Mouse (Mus musculus): ENCODE measurements around the gene Rtca. TPM values are rescaled to one million over a fixed set of nuclear protein-coding genes. Genes with fewer than 3 reads are reported as not detected.

Gene Rtca
- 113 and 115 TPM in 2 replicates for polyA plus RNA-seq (2014; fragmentation: Nextera tagmentation; extraction: Ambion mirVana)

- peak; percentile 99 for DNase-seq (ENCODE audit: low spot score)
- peak within 1 kb of the TSS; percentile 98 for H3K4me3 ChIP-seq (replicated peaks; ENCODE audit: low read length)
- peak within 1 kb of the TSS; percentile 88 for H3K4me2 ChIP-seq (replicated peaks)
- H3K27ac ChIP-seq = peak within 1 kb of the TSS; percentile 84
- no peaks in the 10 kb centered on the region for H3K27me3 ChIP-seq (ENCODE audit: control insufficient read depth, insufficient read depth, low read length)
- no peaks in the 10 kb centered on the region for H3K9me3 ChIP-seq (ENCODE audit: control insufficient read depth, low read length)
- H3K36me3 ChIP-seq (replicated peaks; ENCODE audit: control insufficient read depth, insufficient read depth) = peaks cover 35% of the 10 kb centered on the region
- peak within 1 kb of the TSS; percentile 95 for H3K9ac ChIP-seq
- peak; percentile 95 for ATAC-seq (ENCODE audit: low FRiP score)
- WGBS = 1% methylated on average over 31 of the region's 44 CpGs
- H3K4me1 ChIP-seq (replicated peaks; ENCODE audit: control insufficient read depth, insufficient read depth, low read length) = peaks cover 12% of the 10 kb centered on the region
These were observed at the start of gene Rtca for GRCm38 (mm10) chr3:116507772-116508351. TSS of gene Rtca (minus strand) at chr3:116508208.

- H3K27ac ChIP-seq = no peak overlapping the region
- DNase-seq (ENCODE audit: low spot score) = no peak
- H3K4me3 ChIP-seq (replicated peaks; ENCODE audit: low read length) = no peak overlapping the region
- H3K4me1 ChIP-seq (replicated peaks; ENCODE audit: control insufficient read depth, insufficient read depth, low read length) = no peaks in the 10 kb centered on the region
- no peak overlapping the region for H3K9ac ChIP-seq
- no peaks in the 10 kb centered on the region for H3K27me3 ChIP-seq (ENCODE audit: control insufficient read depth, insufficient read depth, low read length)
- no peak for ATAC-seq (ENCODE audit: low FRiP score)
- no peak overlapping the region for H3K4me2 ChIP-seq (replicated peaks)
- peaks cover 29% of the 10 kb centered on the region for H3K36me3 ChIP-seq (replicated peaks; ENCODE audit: control insufficient read depth, insufficient read depth)
- H3K9me3 ChIP-seq (ENCODE audit: control insufficient read depth, low read length) = no peaks in the 10 kb centered on the region
- WGBS = 95% methylated on average over 5 of the region's 5 CpGs
These were observed 43.4 kb upstream of the Rtca start for GRCm38 (mm10) chr3:116551362-116551761.

DNA sequence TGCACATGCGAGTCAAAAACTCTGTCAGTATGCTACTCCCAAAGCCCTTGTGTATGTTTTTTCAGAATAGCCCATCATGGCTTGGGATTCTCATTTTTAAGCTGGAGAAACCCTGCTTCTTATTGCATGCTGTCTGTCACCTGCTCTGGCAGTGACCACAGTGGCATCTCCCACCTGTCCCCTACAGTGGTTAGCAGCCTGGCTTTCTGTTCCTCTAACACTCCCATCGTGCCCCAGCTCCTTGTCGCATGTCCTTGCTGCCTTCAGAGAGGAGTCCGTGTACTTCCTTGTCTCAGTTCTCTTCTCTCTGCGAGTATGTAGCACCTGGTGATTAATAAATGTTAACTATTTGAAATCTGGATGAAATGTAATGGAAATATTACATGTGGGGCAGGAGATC is 39.4 kb upstream of the Rtca start:
- DNase-seq (ENCODE audit: low spot score) (no peak), ATAC-seq (ENCODE audit: low FRiP score) (no peak)
- H3K4me2 ChIP-seq (replicated peaks) = no peak overlapping the region
- H3K36me3 ChIP-seq (replicated peaks; ENCODE audit: control insufficient read depth, insufficient read depth) = peaks cover 63% of the 10 kb centered on the region
- no peak overlapping the region for H3K9ac ChIP-seq
- WGBS = 94% methylated on average over 5 of the region's 5 CpGs
- no peaks in the 10 kb centered on the region for H3K4me1 ChIP-seq (replicated peaks; ENCODE audit: control insufficient read depth, insufficient read depth, low read length)
- H3K27ac ChIP-seq = no peak overlapping the region
- H3K9me3 ChIP-seq (ENCODE audit: control insufficient read depth, low read length) = no peaks in the 10 kb centered on the region
- H3K4me3 ChIP-seq (replicated peaks; ENCODE audit: low read length) = no peak overlapping the region
- no peaks in the 10 kb centered on the region for H3K27me3 ChIP-seq (ENCODE audit: control insufficient read depth, insufficient read depth, low read length)

- H3K9ac ChIP-seq = no peak overlapping the region
- peaks cover 75% of the 10 kb centered on the region for H3K36me3 ChIP-seq (replicated peaks; ENCODE audit: control insufficient read depth, insufficient read depth)
- no peak overlapping the region for H3K4me2 ChIP-seq (replicated peaks)
- no peaks in the 10 kb centered on the region for H3K27me3 ChIP-seq (ENCODE audit: control insufficient read depth, insufficient read depth, low read length)
- 87% methylated on average over 3 of the region's 3 CpGs for WGBS
- H3K9me3 ChIP-seq (ENCODE audit: control insufficient read depth, low read length) = no peaks in the 10 kb centered on the region
- no peak for DNase-seq (ENCODE audit: low spot score)
- ATAC-seq (ENCODE audit: low FRiP score) = no peak
- H3K27ac ChIP-seq = no peak overlapping the region
- no peaks in the 10 kb centered on the region for H3K4me1 ChIP-seq (replicated peaks; ENCODE audit: control insufficient read depth, insufficient read depth, low read length)
- H3K4me3 ChIP-seq (replicated peaks; ENCODE audit: low read length) = no peak overlapping the region
These were observed 34.5 kb upstream of the Rtca start for GRCm38 (mm10) chr3:116542532-116542931.

DNA sequence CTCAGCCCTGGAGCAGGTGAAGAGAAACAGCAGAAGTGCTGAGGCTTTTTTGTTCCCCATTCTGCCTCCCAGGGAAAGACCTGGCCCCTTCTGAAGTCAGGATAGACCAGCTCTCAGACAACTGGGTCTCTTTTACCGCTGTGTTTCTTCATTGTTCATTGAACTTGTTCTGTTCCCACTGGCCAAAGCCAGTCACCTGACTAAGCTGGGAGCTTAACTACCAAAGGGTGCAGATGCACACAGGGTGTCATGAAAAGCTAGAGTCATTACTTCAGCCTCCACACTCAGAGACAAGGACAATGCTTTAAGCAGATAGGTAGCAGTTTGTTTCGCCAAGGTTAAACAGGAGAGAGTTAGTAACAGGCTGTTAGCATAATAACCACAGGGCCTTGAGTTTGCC is 34.1 kb upstream of the Rtca start:
- Histone ChIP-seq H3K4me2 (replicated peaks) (no peak overlapping the region), H3K9me3 (ENCODE audit: control insufficient read depth, low read length) (no peaks in the 10 kb centered on the region), H3K4me1 (replicated peaks; ENCODE audit: control insufficient read depth, insufficient read depth, low read length) (no peaks in the 10 kb centered on the region), H3K36me3 (replicated peaks; ENCODE audit: control insufficient read depth, insufficient read depth) (peaks cover 70% of the 10 kb centered on the region), H3K9ac (no peak overlapping the region), H3K4me3 (replicated peaks; ENCODE audit: low read length) (no peak overlapping the region), H3K27me3 (ENCODE audit: control insufficient read depth, insufficient read depth, low read length) (no peaks in the 10 kb centered on the region), H3K27ac (no peak overlapping the region)
- WGBS = 84% methylated on average over 2 of the region's 2 CpGs
- no peak for DNase-seq (ENCODE audit: low spot score)
- no peak for ATAC-seq (ENCODE audit: low FRiP score)

DNA sequence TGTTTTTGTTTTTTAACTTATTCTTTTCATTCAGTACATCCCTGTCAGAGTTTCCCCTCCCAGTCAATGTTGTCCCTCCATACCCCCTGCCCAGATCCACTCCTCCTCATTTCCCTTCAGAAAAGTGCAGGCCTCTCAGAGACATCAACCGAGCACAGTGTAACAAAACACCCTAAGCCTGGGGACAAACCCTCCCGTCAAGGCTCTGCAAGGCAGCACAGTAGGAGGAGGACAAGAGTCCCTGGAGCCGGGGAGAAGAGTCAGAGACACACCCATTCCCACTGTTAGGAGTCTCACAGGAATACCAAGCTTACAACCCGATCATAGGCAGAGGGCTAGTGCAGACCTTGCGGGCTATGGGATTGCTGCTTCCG is 29.2 kb upstream of the Rtca start:
- Histone ChIP-seq H3K9ac (no peak overlapping the region), H3K4me1 (replicated peaks; ENCODE audit: control insufficient read depth, insufficient read depth, low read length) (no peaks in the 10 kb centered on the region), H3K27me3 (ENCODE audit: control insufficient read depth, insufficient read depth, low read length) (no peaks in the 10 kb centered on the region), H3K4me2 (replicated peaks) (no peak overlapping the region), H3K36me3 (replicated peaks; ENCODE audit: control insufficient read depth, insufficient read depth) (peaks cover 58% of the 10 kb centered on the region), H3K4me3 (replicated peaks; ENCODE audit: low read length) (no peak overlapping the region), H3K27ac (no peak overlapping the region), H3K9me3 (ENCODE audit: control insufficient read depth, low read length) (no peaks in the 10 kb centered on the region)
- 37% methylated on average over 6 of the region's 6 CpGs for WGBS
- no peak for ATAC-seq (ENCODE audit: low FRiP score)
- no peak for DNase-seq (ENCODE audit: low spot score)

DNA sequence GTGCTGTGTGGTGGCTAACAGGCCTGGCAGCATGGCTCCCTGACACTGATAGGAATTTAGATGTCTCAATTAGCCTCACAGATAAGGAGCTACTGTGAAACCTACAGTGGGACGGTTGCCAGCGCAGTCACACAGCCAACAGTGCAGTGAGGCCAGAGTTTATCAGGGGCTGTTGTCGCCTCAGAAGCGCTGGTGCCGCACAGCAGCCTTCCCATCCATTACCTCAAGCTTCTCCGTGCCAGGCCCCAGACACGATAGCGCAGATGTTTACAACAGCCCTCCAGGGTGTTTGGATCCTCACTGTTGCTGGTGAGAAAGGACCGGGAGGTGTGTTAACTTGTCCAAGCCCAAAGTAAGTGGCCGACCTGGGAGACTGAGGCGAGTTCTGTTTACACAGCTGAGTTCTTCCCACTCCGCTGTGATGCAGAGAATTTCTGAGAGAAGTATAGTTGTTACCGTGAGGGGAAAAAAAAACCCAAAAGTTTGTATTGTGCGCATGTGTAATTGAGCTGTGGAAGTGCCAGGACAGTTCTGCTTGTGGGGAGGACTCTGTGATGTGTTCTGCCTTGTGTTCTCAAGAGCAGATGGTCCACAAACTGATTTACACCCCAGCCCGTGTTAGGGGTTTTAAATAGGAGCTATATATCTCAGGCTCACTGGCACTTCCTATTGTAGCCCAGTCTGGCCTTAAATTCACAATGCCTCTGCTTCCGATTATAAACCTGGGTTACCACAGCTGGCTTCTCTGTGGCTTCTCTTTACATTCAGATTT is 28.6 kb upstream of the Rtca start:
- 54% methylated on average over 16 of the region's 16 CpGs for WGBS
- Histone ChIP-seq H3K9me3 (ENCODE audit: control insufficient read depth, low read length) (no peaks in the 10 kb centered on the region), H3K27me3 (ENCODE audit: control insufficient read depth, insufficient read depth, low read length) (no peaks in the 10 kb centered on the region), H3K9ac (no peak overlapping the region), H3K4me1 (replicated peaks; ENCODE audit: control insufficient read depth, insufficient read depth, low read length) (no peaks in the 10 kb centered on the region), H3K36me3 (replicated peaks; ENCODE audit: control insufficient read depth, insufficient read depth) (peaks cover 54% of the 10 kb centered on the region), H3K4me2 (replicated peaks) (no peak overlapping the region), H3K27ac (no peak overlapping the region), H3K4me3 (replicated peaks; ENCODE audit: low read length) (no peak overlapping the region)
- DNase-seq (ENCODE audit: low spot score) (no peak), ATAC-seq (ENCODE audit: low FRiP score) (peak; percentile 51; the same call in 1 of the 2 replicates)

- Histone ChIP-seq H3K27ac (no peak overlapping the region), H3K4me3 (replicated peaks; ENCODE audit: low read length) (no peak overlapping the region), H3K27me3 (ENCODE audit: control insufficient read depth, insufficient read depth, low read length) (no peaks in the 10 kb centered on the region), H3K4me1 (replicated peaks; ENCODE audit: control insufficient read depth, insufficient read depth, low read length) (no peaks in the 10 kb centered on the region), H3K4me2 (replicated peaks) (no peak overlapping the region), H3K36me3 (replicated peaks; ENCODE audit: control insufficient read depth, insufficient read depth) (peaks cover 32% of the 10 kb centered on the region), H3K9ac (no peak overlapping the region), H3K9me3 (ENCODE audit: control insufficient read depth, low read length) (no peaks in the 10 kb centered on the region)
- ATAC-seq (ENCODE audit: low FRiP score) (no peak), DNase-seq (ENCODE audit: low spot score) (no peak)
- WGBS = 87% methylated on average over 4 of the region's 4 CpGs
These were observed 22.8 kb upstream of the Rtca start for GRCm38 (mm10) chr3:116530826-116531225.

GRCm38 (mm10) chr3:116529741-116530140 is 21.7 kb upstream of the Rtca start:
- DNase-seq (ENCODE audit: low spot score) = no peak
- Histone ChIP-seq H3K36me3 (replicated peaks; ENCODE audit: control insufficient read depth, insufficient read depth) (peaks cover 24% of the 10 kb centered on the region), H3K4me1 (replicated peaks; ENCODE audit: control insufficient read depth, insufficient read depth, low read length) (no peaks in the 10 kb centered on the region), H3K4me3 (replicated peaks; ENCODE audit: low read length) (no peak overlapping the region), H3K9me3 (ENCODE audit: control insufficient read depth, low read length) (no peaks in the 10 kb centered on the region), H3K27me3 (ENCODE audit: control insufficient read depth, insufficient read depth, low read length) (no peaks in the 10 kb centered on the region), H3K4me2 (replicated peaks) (no peak overlapping the region), H3K27ac (no peak overlapping the region), H3K9ac (no peak overlapping the region)
- WGBS = 87% methylated on average over 3 of the region's 5 CpGs
- ATAC-seq (ENCODE audit: low FRiP score) = no peak

Data from hindbrain, embryonic 14.5 days (tissue).